In genomic region chr7:114151036-114151780, GRCm38 (mm10) we compare ENCODE assay signal across 11 mouse cellular contexts. TPM values are rescaled to one million over a fixed set of nuclear protein-coding genes. Genes with fewer than 3 reads are reported as not detected.
DNase-seq lines count a peak whose midpoint lies in the region; ATAC-seq and TF ChIP-seq lines count a peak whose summit lies in the region.
"Had no signal": no experiment of that assay in that cellular context is flagged by ENCODE, and none has a peak within 500 bp of the region (broad histone marks: within the 10 kb centered on the region; RNA-seq: fewer than 3 reads in every experiment).

No protein-coding gene starts in this region.

- 86% methylated on average over 5 of the region's 5 CpGs for WGBS in forebrain, embryonic 15.5 days
- WGBS in midbrain, postnatal 0 days, result 65% methylated on average over 5 of the region's 5 CpGs

- H3K9me3 ChIP-seq in forebrain, embryonic 15.5 days, result no peaks in the 10 kb centered on the region
- H3K9me3 ChIP-seq in midbrain, postnatal 0 days (ENCODE audit: low read length), result no peaks in the 10 kb centered on the region
- H3K9me3 ChIP-seq: neural tube, embryonic 13.5 days had no signal

- no peak overlapping the region for H3K9ac ChIP-seq in forebrain, embryonic 15.5 days (replicated peaks)
- H3K9ac ChIP-seq in midbrain, postnatal 0 days (replicated peaks; ENCODE audit: low read length, poor library complexity, severe bottlenecking), result no peak overlapping the region
- H3K9ac ChIP-seq: neural tube, embryonic 13.5 days had no signal

- peak; percentile 82 for ATAC-seq in forebrain, embryonic 15.5 days (replicated peaks)
- 0 out of 2 replicates have a peak, but pooled peaks have one; percentile 44 for ATAC-seq in midbrain, postnatal 0 days (ENCODE audit: low FRiP score)

- H3K27ac ChIP-seq in forebrain, embryonic 15.5 days (replicated peaks), result peak overlapping the region; percentile 60
- peak overlapping the region; percentile 67 for H3K27ac ChIP-seq in midbrain, postnatal 0 days (ENCODE audit: low read depth, low read length)
- H3K27ac ChIP-seq: neural tube, embryonic 13.5 days had no signal

- intact Hi-C loops in heart, postnatal 14 days (cut with DNase I), result no loop called here

- H3K4me1 ChIP-seq in forebrain, embryonic 15.5 days, result peaks cover 9% of the 10 kb centered on the region
- no peaks in the 10 kb centered on the region for H3K4me1 ChIP-seq in midbrain, postnatal 0 days (ENCODE audit: insufficient read depth, low read length)

- no peaks in the 10 kb centered on the region for H3K36me3 ChIP-seq in forebrain, embryonic 15.5 days
- H3K36me3 ChIP-seq in midbrain, postnatal 0 days (ENCODE audit: insufficient read depth, low read length), result no peaks in the 10 kb centered on the region
- H3K36me3 ChIP-seq: neural tube, embryonic 13.5 days had no signal

- peak; percentile 52 for DNase-seq in embryo, embryonic 10 days (ENCODE audit: low spot score)
- DNase-seq in embryo, embryonic 11 days, result no peak
- DNase-seq in layer of hippocampus, adult 9-11 months, result peak; percentile 93
- peak; percentile 68 for DNase-seq in midbrain, postnatal 0 days (ENCODE audit: low spot score)
- DNase-seq in kidney, adult 9 months, result no peak
- DNase-seq in urinary bladder, postnatal 36 days (ENCODE audit: low spot score in 2 of 2), result no peak
- no peak for DNase-seq in heart, postnatal 14 days
- DNase-seq: heart, postnatal 36 days; lung, postnatal 10 days had no signal

- TF ChIP-seq CTCF in midbrain, postnatal 0 days (IDR thresholded peaks at IDR 0.05), result no peak

- H3K4me2 ChIP-seq in forebrain, embryonic 15.5 days (replicated peaks), result no peak overlapping the region
- H3K4me2 ChIP-seq in midbrain, postnatal 0 days (ENCODE audit: low read depth, low read length, poor library complexity, severe bottlenecking), result no peak overlapping the region
- H3K4me2 ChIP-seq: neural tube, embryonic 13.5 days had no signal

- no peaks in the 10 kb centered on the region for H3K27me3 ChIP-seq in forebrain, embryonic 15.5 days
- no peaks in the 10 kb centered on the region for H3K27me3 ChIP-seq in midbrain, postnatal 0 days (ENCODE audit: insufficient read depth, low read length)
- H3K27me3 ChIP-seq: neural tube, embryonic 13.5 days had no signal

- no peak overlapping the region for H3K4me3 ChIP-seq in forebrain, embryonic 15.5 days
- H3K4me3 ChIP-seq in midbrain, postnatal 0 days (ENCODE audit: low read depth, low read length), result no peak overlapping the region
- H3K4me3 ChIP-seq: neural tube, embryonic 13.5 days had no signal

RNA-seq across cellular contexts. Expression of gene Rras2, which starts 33.6 kb away (rescaled TPM):
- polyA plus RNA-seq in forebrain, embryonic 15.5 days (2015; fragmentation: Nextera tagmentation; extraction: Ambion mirVana), result 23.1 and 23.7 TPM in 2 replicates
- total RNA-seq in midbrain, postnatal 0 days (2014; rRNA removed), result 41.3 and 58.7 TPM in 2 replicates
- polyA plus RNA-seq in midbrain, postnatal 0 days (2015; fragmentation: Nextera tagmentation; extraction: Ambion mirVana), result 21.4 and 22.5 TPM in 2 replicates
- 10 to 100 TPM; 43.8 to 44.2 TPM for total RNA-seq in heart, postnatal 14 days (2021)

Comparison
In these comparisons a context has a peak if more than half of its experiments do, and no peak if none do; other contexts are left out.
1. DNase-seq: peak in embryo, embryonic 10 days (single experiment), layer of hippocampus, adult 9-11 months (single experiment) and midbrain, postnatal 0 days (single experiment); none in embryo, embryonic 11 days (single experiment), kidney, adult 9 months (single experiment), urinary bladder, postnatal 36 days (0 of 2) and heart, postnatal 14 days (0 of 2).